Mouse (Mus musculus): ENCODE data around the gene Cnnm2.
A peak's percentile ranks its signal among the peaks of the same experiment; 100 is the strongest.
"Not testable (repeated sequence)": the region's sequence is repeated elsewhere in the genome, so short reads cannot be mapped to it uniquely, and the experiment has no call there.

Cnnm2 gene

DNA sequence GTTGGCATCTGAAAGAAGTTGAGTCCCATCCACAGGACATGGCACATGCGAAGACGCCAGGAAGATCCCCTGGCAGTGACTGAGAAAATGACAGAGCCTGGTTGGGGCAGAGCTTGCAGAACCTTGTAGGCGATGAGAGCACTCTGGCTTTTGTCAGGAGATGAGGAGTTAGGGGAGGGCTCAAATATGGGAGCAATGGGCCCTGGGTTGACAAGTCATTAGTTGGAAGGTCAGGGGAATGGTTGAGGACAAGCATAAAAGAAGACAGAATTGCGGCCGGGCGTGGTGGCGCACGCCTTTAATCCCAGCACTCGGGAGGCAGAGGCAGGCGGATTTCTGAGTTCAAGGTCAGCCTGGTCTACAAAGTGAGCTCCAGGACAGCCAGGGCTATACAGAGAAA, 1.5 kb upstream of the Cnnm2 start:
- not testable (repeated sequence) for DNase-seq (ENCODE audit: low spot score in 2 of 2)

DNA sequence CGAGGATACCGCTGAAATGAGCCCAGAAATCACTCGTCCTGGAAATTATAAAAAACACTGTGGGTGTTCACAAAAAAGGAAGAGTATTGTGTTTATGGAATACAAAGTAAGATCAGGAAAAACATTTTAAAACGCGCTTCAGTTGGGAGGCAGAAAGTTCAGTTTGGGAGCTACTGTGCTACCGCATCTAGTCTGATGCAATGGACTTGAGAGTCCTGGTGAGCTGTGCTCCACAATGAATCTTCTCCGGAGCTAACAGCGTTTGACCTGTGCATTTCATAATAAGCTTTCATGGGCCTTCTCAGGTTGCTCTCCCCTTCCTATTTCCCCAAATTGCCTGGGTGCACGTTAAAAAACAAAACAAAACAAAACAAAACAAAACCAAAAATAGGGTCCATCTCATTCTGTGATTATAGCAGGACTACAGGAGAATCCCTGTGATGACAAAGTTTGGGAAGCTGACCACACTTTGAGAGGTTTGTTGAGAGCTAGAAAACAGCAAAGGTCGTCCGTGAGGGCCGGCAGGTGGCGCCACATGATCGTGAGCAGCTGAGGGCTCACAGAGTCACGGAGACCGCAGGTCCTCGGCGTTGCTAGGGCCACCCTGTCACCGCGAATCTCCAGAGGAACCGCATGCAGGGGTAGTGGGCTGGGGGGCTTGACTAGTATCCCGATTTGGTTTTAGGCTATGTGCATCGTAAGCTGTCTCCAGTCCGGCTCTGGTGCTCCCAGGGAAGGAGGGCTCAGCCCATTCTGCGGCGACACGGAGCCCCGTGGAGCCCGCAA, 828 bp upstream of the Cnnm2 start:
- DNase-seq (ENCODE audit: low spot score in 2 of 2): peak in 1 of 2 experiments; percentile 86

DNA sequence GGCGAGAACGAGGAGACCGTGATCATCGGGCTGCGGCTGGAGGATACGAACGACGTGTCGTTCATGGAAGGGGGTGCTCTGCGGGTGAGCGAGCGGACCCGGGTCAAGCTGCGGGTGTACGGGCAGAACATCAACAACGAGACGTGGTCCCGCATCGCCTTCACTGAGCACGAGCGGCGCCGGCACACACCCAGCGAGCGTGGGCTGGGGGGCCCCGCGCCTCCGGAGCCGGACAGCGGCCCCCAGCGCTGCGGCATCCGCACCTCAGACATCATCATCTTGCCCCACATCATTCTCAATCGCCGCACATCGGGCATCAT, 535 bp downstream of the Cnnm2 start:
- DNase-seq (ENCODE audit: low spot score in 2 of 2): no peak

GRCm38 (mm10) chr19:46762291-46762991, 1.0 kb downstream of the Cnnm2 start:
- peak; percentile 13 to 14 for DNase-seq (ENCODE audit: low spot score in 2 of 2)

- no peak for DNase-seq (ENCODE audit: low spot score in 2 of 2)
These were observed 1.6 kb downstream of the Cnnm2 start for GRCm38 (mm10) chr19:46762992-46763342.

- DNase-seq (ENCODE audit: low spot score in 2 of 2): no peak
These were observed 2.0 kb downstream of the Cnnm2 start for GRCm38 (mm10) chr19:46763356-46763755.

DNA sequence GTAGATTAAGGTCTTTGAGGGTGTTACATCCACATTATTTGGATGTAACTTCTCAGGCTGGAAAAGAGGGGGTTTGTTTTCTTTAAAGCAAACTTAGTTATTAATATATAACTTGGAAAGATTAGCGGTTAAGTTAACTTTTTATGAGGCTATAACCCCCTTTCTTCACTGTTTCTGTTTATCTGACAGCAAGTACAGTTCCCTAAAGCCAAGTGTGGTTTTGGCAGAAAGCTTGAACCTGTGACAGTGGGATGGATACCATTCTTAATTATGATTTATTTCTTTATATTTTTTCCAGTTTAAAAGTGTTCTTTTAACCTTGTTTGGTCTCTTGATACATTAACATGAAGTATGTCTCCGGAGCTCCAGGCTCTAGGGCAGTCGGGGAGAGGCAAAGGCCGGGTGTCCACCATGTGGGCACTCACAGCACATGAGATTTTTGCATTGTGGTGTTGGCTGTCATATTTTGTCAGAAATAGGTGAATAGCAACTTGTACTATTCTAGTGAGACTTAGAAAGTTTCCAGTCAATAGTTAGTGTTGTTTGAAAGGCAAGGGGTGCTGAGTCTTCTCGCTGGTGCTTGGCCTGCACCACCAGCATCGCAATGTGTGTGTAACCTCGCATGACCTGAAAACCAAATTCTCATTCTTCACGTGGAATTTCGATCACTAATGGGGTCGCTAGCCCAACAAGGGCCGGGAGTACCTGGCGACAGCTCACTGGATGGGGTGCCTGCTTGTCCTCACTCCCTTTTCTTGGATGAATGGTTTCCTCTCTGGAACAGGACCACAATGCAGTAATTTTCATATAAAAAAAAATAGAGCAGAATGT, 2.8 kb downstream of the Cnnm2 start:
- DNase-seq (ENCODE audit: low spot score in 2 of 2): no peak

GRCm38 (mm10) chr19:46764763-46765117, 3.3 kb downstream of the Cnnm2 start:
- DNase-seq (ENCODE audit: low spot score in 2 of 2): no peak

GRCm38 (mm10) chr19:46766125-46766524, 4.7 kb downstream of the Cnnm2 start:
- DNase-seq (ENCODE audit: low spot score in 2 of 2): no peak

DNA sequence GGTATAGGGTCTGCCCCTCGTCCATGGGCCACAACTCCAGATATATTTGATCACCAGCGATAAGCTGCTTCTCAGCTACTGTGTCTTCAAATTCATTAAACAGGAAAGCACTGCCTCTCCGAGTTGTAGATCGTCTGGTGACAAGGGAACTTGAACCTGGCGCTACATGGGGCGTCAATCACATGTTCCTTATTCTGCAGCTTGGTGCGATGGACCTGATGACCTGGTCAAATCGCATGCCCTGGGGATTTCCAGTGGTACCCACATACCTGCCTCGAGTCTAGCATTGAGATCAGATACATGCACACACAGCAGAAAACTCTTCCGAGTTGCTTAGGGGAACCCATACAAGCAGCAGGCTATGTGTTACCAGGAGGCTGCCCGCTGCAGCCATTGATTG, 8.4 kb downstream of the Cnnm2 start:
- DNase-seq (ENCODE audit: low spot score in 2 of 2): no peak

GRCm38 (mm10) chr19:46771801-46772200, 10.4 kb downstream of the Cnnm2 start:
- DNase-seq (ENCODE audit: low spot score in 2 of 2): no peak

GRCm38 (mm10) chr19:46776391-46776790, 15.0 kb downstream of the Cnnm2 start:
- DNase-seq (ENCODE audit: low spot score in 2 of 2): no peak

GRCm38 (mm10) chr19:46776850-46777249, 15.5 kb downstream of the Cnnm2 start:
- DNase-seq (ENCODE audit: low spot score in 2 of 2): no peak

GRCm38 (mm10) chr19:46777928-46778680, 16.7 kb downstream of the Cnnm2 start:
- no peak for DNase-seq (ENCODE audit: low spot score in 2 of 2)

DNA sequence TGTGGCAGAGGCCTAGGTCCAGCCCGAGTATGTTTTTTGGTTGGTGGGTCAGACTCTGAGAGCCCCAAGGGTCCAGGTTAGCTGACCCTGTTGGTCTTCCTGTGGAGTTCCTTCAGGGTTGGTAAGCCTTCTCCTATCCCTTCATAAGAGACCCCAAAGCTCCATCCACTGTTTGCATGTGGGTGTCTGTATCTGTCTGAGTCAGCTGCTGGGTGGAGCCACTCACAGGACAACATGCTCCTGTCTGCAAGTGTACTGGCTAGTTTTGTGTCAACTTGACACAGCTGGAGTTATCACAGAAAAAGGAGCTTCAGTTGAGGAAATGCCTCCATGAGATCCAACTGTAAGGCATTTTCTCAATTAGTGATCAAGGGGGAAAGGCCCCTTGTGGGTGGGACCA, 17.7 kb downstream of the Cnnm2 start:
- DNase-seq (ENCODE audit: low spot score in 2 of 2): not testable (repeated sequence)

- no peak for DNase-seq (ENCODE audit: low spot score in 2 of 2)
These were observed 22.6 kb downstream of the Cnnm2 start for GRCm38 (mm10) chr19:46784038-46784437.

DNA sequence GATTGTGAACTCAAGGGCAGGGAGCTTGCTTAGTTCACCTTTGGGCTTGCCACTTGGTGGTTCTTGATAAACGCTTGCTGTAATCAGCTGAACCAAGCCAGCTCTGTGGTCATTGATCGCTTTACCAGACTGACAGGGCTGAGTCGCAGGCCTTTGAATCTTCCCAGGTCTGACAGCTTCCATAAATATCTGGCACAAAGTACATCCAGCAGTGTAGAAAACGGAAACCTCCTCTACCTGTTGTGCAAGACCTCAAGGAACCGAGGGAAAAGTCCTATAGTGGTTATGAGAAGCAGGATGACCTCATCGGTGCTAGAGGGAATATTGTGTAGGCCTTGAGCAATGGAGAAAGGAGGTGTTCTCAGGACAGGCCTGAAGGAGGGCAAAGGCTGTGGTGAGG, 23.1 kb downstream of the Cnnm2 start:
- DNase-seq (ENCODE audit: low spot score in 2 of 2): no peak

- DNase-seq (ENCODE audit: low spot score in 2 of 2): no peak
These were observed 24.2 kb downstream of the Cnnm2 start for GRCm38 (mm10) chr19:46785633-46786032.

GRCm38 (mm10) chr19:46789782-46790181, 28.4 kb downstream of the Cnnm2 start:
- DNase-seq (ENCODE audit: low spot score in 2 of 2): no peak

DNA sequence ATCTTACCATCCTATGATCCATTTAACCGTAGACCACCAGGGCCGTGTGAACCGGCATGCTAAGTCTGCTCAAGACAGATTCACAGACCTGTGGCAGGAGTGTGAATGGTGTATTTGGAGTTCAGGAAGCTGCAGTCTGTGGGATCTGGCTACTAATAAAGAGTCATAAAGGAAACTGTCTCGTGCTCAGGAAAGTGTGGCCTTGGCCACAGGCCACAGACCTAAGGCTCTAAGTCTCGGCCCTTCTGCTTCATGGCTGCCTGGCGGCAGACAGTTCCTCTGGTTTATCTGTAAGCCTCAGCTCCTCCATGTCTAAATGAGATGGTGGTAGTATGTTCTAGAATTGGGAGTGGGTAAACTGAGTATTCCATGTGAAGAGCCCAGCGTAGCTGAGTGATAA, 30.0 kb downstream of the Cnnm2 start:
- no peak for DNase-seq (ENCODE audit: low spot score in 2 of 2)

- DNase-seq (ENCODE audit: low spot score in 2 of 2): no peak
These were observed 30.5 kb downstream of the Cnnm2 start for GRCm38 (mm10) chr19:46791921-46792320.

GRCm38 (mm10) chr19:46792480-46792879, 31.1 kb downstream of the Cnnm2 start:
- no peak for DNase-seq (ENCODE audit: low spot score in 2 of 2)
